17 mouse cellular contexts compared by ENCODE assay signal in genomic region chr4:149722104-149723020, GRCm38 (mm10). TPM values are rescaled to one million over a fixed set of nuclear protein-coding genes. Genes with fewer than 3 reads are reported as not detected.
DNase-seq lines count a peak whose midpoint lies in the region; ATAC-seq lines count a peak whose summit lies in the region.
"Had no signal": no experiment of that assay in that cellular context is flagged by ENCODE, and none has a peak within 500 bp of the region (broad histone marks: within the 10 kb centered on the region; RNA-seq: fewer than 3 reads in every experiment).

No protein-coding gene starts in this region.

- DNase-seq in hindbrain, embryonic 10.5 days (ENCODE audit: low spot score): no peak
- DNase-seq in hindbrain, embryonic 11.5 days (ENCODE audit: low spot score): no peak
- DNase-seq in cerebellum, adult 9-10 months: peak; percentile 72
- DNase-seq in heart, postnatal 25 days (ENCODE audit: low spot score): no peak
- DNase-seq in thymus, postnatal 4 days: no peak
- DNase-seq: adrenal gland, postnatal 10 days; B cell, adult 2 months; forebrain, postnatal 0 days; gastrocnemius, postnatal 36 days; heart, postnatal 36 days; kidney, adult 11 months; lung, postnatal 4 days; thymus, adult 2 months had no signal

- intact Hi-C loops in heart, postnatal 25 days (cut with DNase I): no loop called here

- H3K27ac ChIP-seq in hindbrain, embryonic 10.5 days: peak overlapping the region; percentile 24
- H3K27ac ChIP-seq in hindbrain, embryonic 11.5 days (ENCODE audit: low read depth, low read length): no peak overlapping the region
- 0 out of 2 replicates have a peak overlapping the region, but pooled peaks have one; percentile 20 for H3K27ac ChIP-seq in midbrain, embryonic 12.5 days (replicated peaks)
- no peak overlapping the region for H3K27ac ChIP-seq in midbrain, embryonic 15.5 days
- H3K27ac ChIP-seq: embryonic facial prominence, embryonic 12.5 days; stomach, postnatal 0 days had no signal

- no peaks in the 10 kb centered on the region for H3K27me3 ChIP-seq in hindbrain, embryonic 10.5 days (ENCODE audit: insufficient read depth, poor library complexity, severe bottlenecking)
- no peaks in the 10 kb centered on the region for H3K27me3 ChIP-seq in hindbrain, embryonic 11.5 days (ENCODE audit: control insufficient read depth, insufficient read depth, low read length)
- H3K27me3 ChIP-seq in midbrain, embryonic 12.5 days: no peaks in the 10 kb centered on the region
- no peaks in the 10 kb centered on the region for H3K27me3 ChIP-seq in midbrain, embryonic 15.5 days (replicated peaks)
- H3K27me3 ChIP-seq: embryonic facial prominence, embryonic 12.5 days had no signal

- H3K9me3 ChIP-seq in hindbrain, embryonic 10.5 days: no peaks in the 10 kb centered on the region
- no peaks in the 10 kb centered on the region for H3K9me3 ChIP-seq in hindbrain, embryonic 11.5 days (ENCODE audit: control insufficient read depth, low read length)
- H3K9me3 ChIP-seq in midbrain, embryonic 12.5 days: no peaks in the 10 kb centered on the region
- no peaks in the 10 kb centered on the region for H3K9me3 ChIP-seq in midbrain, embryonic 15.5 days
- H3K9me3 ChIP-seq: embryonic facial prominence, embryonic 12.5 days had no signal

- H3K36me3 ChIP-seq in hindbrain, embryonic 10.5 days: peaks cover 100% of the 10 kb centered on the region
- H3K36me3 ChIP-seq in hindbrain, embryonic 11.5 days (ENCODE audit: control insufficient read depth, insufficient read depth, low read length): 0 out of 2 replicates have a peak, but pooled peaks cover 16% of the 10 kb centered on the region
- peaks cover 84% of the 10 kb centered on the region for H3K36me3 ChIP-seq in midbrain, embryonic 12.5 days
- H3K36me3 ChIP-seq in midbrain, embryonic 15.5 days (replicated peaks): peaks cover 39% of the 10 kb centered on the region

- peaks cover 41% of the 10 kb centered on the region for H3K4me1 ChIP-seq in hindbrain, embryonic 10.5 days (replicated peaks)
- H3K4me1 ChIP-seq in hindbrain, embryonic 11.5 days (replicated peaks; ENCODE audit: control insufficient read depth, insufficient read depth, low read length): no peaks in the 10 kb centered on the region; the same call in 1 of the 2 replicates
- H3K4me1 ChIP-seq in midbrain, embryonic 12.5 days: peaks cover 10% of the 10 kb centered on the region; the same call in 1 of the 2 replicates
- peaks cover 20% of the 10 kb centered on the region for H3K4me1 ChIP-seq in midbrain, embryonic 15.5 days
- H3K4me1 ChIP-seq: embryonic facial prominence, embryonic 12.5 days had no signal

- H3K4me3 ChIP-seq in hindbrain, embryonic 10.5 days: no peak overlapping the region
- H3K4me3 ChIP-seq in hindbrain, embryonic 11.5 days (ENCODE audit: low read depth, low read length): no peak overlapping the region
- H3K4me3 ChIP-seq in midbrain, embryonic 12.5 days: no peak overlapping the region
- no peak overlapping the region for H3K4me3 ChIP-seq in midbrain, embryonic 15.5 days
- H3K4me3 ChIP-seq: embryonic facial prominence, embryonic 12.5 days had no signal

- H3K9ac ChIP-seq in hindbrain, embryonic 11.5 days (ENCODE audit: low read depth, low read length): no peak overlapping the region
- no peak overlapping the region for H3K9ac ChIP-seq in midbrain, embryonic 12.5 days (replicated peaks)
- H3K9ac ChIP-seq in midbrain, embryonic 15.5 days: no peak overlapping the region
- H3K9ac ChIP-seq: embryonic facial prominence, embryonic 12.5 days; forebrain, postnatal 0 days had no signal

- no peak for ATAC-seq in hindbrain, embryonic 11.5 days (ENCODE audit: low FRiP score)
- no peak for ATAC-seq in midbrain, embryonic 12.5 days (ENCODE audit: low FRiP score, low read depth)
- ATAC-seq in midbrain, embryonic 15.5 days (replicated peaks): no peak
- ATAC-seq: forebrain, postnatal 0 days had no signal

- WGBS in hindbrain, embryonic 10.5 days: 92% methylated on average over 24 of the region's 24 CpGs
- 87% methylated on average over 24 of the region's 24 CpGs for WGBS in hindbrain, embryonic 11.5 days
- WGBS in midbrain, embryonic 12.5 days: 89% methylated on average over 24 of the region's 24 CpGs
- 74% methylated on average over 24 of the region's 24 CpGs for WGBS in midbrain, embryonic 15.5 days

- no peak overlapping the region for H3K4me2 ChIP-seq in hindbrain, embryonic 11.5 days (replicated peaks; ENCODE audit: low read depth, low read length)
- H3K4me2 ChIP-seq in midbrain, embryonic 12.5 days (replicated peaks): no peak overlapping the region
- H3K4me2 ChIP-seq in midbrain, embryonic 15.5 days: no peak overlapping the region
- H3K4me2 ChIP-seq: embryonic facial prominence, embryonic 12.5 days had no signal

RNA-seq across cellular contexts. Expression of gene Tmem201, which starts 15.5 kb away (rescaled TPM):
- polyA plus RNA-seq in hindbrain, embryonic 10.5 days (2016; fragmentation: Nextera tagmentation; extraction: Ambion mirVana): 40.8 and 44.4 TPM in 2 replicates
- polyA plus RNA-seq in hindbrain, embryonic 11.5 days (2014; fragmentation: Nextera tagmentation; extraction: Ambion mirVana): 17.9 and 19.3 TPM in 2 replicates
- 38.2 and 39.3 TPM in 2 replicates for polyA plus RNA-seq in midbrain, embryonic 12.5 days (2016; fragmentation: Nextera tagmentation; extraction: Ambion mirVana)
- polyA plus RNA-seq in midbrain, embryonic 15.5 days (2015; fragmentation: Nextera tagmentation; extraction: Ambion mirVana): 51.1 and 51.4 TPM in 2 replicates
- 10 to 100 TPM; 82.3 to 89.7 TPM for total RNA-seq in heart, postnatal 25 days (2021)

RNA-seq across cellular contexts. Expression of gene Pik3cd, which starts 20.0 kb away (rescaled TPM):
- polyA plus RNA-seq in hindbrain, embryonic 10.5 days (2016; fragmentation: Nextera tagmentation; extraction: Ambion mirVana): 10.4 and 17.2 TPM in 2 replicates
- polyA plus RNA-seq in hindbrain, embryonic 11.5 days (2014; fragmentation: Nextera tagmentation; extraction: Ambion mirVana): 10.1 and 11.3 TPM in 2 replicates
- 13.2 and 14.0 TPM in 2 replicates for polyA plus RNA-seq in midbrain, embryonic 12.5 days (2016; fragmentation: Nextera tagmentation; extraction: Ambion mirVana)
- 14.0 and 15.5 TPM in 2 replicates for polyA plus RNA-seq in midbrain, embryonic 15.5 days (2015; fragmentation: Nextera tagmentation; extraction: Ambion mirVana)
- total RNA-seq in heart, postnatal 25 days (2021): 1 to 10 TPM; 4.0 to 4.3 TPM

RNA-seq across cellular contexts. Expression of gene Slc25a33, which starts 51.7 kb away (rescaled TPM):
- polyA plus RNA-seq in hindbrain, embryonic 10.5 days (2016; fragmentation: Nextera tagmentation; extraction: Ambion mirVana): 19.1 and 20.3 TPM in 2 replicates
- 22.0 and 23.6 TPM in 2 replicates for polyA plus RNA-seq in hindbrain, embryonic 11.5 days (2014; fragmentation: Nextera tagmentation; extraction: Ambion mirVana)
- polyA plus RNA-seq in midbrain, embryonic 12.5 days (2016; fragmentation: Nextera tagmentation; extraction: Ambion mirVana): 17.3 and 17.5 TPM in 2 replicates
- 26.6 and 27.4 TPM in 2 replicates for polyA plus RNA-seq in midbrain, embryonic 15.5 days (2015; fragmentation: Nextera tagmentation; extraction: Ambion mirVana)
- total RNA-seq in heart, postnatal 25 days (2021): 10 to 100 TPM; 22.5 to 30.5 TPM

Comparison
In these comparisons a context has a peak if more than half of its experiments do, and no peak if none do; other contexts are left out.
1. H3K27ac ChIP-seq: peak in hindbrain, embryonic 10.5 days (single experiment) and midbrain, embryonic 12.5 days (single experiment); none in hindbrain, embryonic 11.5 days (single experiment) and midbrain, embryonic 15.5 days (single experiment).